Mouse (Mus musculus): ENCODE measurements around the gene Slc38a10. TPM values are rescaled to one million over a fixed set of nuclear protein-coding genes. Genes with fewer than 3 reads are reported as not detected.

The Slc38a10 gene
- polyA plus RNA-seq, 2 experiments, result 71.9 to 92.3 TPM

DNA sequence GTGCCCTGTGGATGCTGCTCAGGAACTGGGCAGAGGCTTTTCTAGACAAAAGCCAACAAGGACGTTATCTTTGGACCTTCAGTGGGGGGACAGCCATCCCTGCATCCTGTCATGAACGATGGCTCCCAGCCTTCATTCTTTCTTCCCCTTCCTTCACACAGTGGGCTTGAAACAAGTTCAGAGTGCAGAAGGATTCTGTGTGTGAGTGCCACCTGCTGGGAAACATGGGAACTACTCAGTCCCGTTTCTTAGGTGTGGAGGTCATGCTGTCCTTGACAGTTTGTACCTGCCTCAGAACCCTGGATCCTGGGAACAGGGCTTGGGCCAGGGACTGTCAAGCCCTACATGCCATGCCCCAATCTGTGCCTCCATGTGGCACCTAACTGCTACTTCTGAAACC, 50.1 kb downstream of the Slc38a10 start:
- Histone ChIP-seq H3K4me2 (replicated peaks; ENCODE audit: low read depth, low read length, severe bottlenecking) (no peak overlapping the region), H3K4me3 (replicated peaks; ENCODE audit: low read length) (no peak overlapping the region), H3K27ac (replicated peaks; ENCODE audit: low read depth, low read length) (no peak overlapping the region), H3K27me3 (ENCODE audit: control insufficient read depth, insufficient read depth, low read length) (no peaks in the 10 kb centered on the region), H3K36me3 (ENCODE audit: control insufficient read depth, insufficient read depth, low read length) (peaks cover 37% of the 10 kb centered on the region), H3K9me3 (ENCODE audit: control insufficient read depth, low read length) (no peaks in the 10 kb centered on the region), H3K9ac (ENCODE audit: low read depth, low read length, severe bottlenecking) (no peak overlapping the region), H3K4me1 (ENCODE audit: control insufficient read depth, insufficient read depth, low read length) (peaks cover 7% of the 10 kb centered on the region)
- ATAC-seq (ENCODE audit: low FRiP score, low read depth) (no peak), DNase-seq (ENCODE audit: low spot score) (peak; percentile 80)
- WGBS, result 4% methylated on average over 3 of the region's 3 CpGs
- TF ChIP-seq POLR2A (IDR thresholded peaks at IDR 0.05; ENCODE audit: borderline replicate concordance, extremely low read depth, insufficient read depth, insufficient read length), result 0 out of 2 replicates have a peak, but pooled peaks have one; percentile 27

DNA sequence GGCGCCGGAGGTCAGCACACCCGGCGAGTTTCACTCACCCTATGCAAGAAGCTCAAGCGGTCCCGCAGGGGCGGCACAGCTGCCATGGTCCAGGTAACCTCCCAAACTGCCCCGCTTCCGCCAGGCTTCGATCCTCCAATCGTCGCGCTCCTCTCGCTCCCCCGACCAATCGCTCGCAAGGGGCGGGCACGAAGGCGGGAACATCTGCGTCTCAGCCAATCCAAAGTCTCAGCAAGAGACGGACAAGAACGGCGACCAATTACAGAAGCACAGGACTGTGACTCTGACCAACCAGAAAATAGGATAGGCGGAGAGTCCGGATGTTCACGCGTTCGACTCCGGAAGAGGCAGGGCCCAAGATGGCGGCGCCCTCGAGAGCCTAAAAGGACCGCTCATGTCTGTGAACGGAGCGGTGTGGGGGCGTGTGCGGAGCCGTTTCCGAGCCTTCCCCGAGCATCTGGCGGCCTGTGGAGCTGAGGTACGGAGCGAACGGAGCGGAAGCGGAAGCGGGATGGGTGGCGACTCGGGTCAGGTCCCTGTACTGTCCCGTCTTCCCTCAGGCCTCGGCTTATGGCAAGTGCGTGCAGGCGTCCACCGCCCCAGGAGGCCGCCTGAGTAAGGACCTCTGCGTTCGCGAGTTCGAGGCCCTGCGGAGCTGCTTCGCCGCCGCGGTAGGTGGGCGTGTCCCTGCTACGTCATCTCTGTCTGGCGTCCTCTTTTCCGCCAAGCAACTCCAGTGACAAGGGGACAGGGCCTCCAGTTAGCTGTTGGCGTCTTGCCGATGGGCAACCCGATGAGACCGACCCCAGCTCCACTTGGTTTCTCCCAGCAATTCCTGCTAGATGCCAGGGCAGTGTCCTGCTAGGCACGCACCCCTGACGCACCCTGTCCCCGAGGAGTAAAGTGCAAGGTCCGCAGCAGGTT, 52.3 kb downstream of the Slc38a10 start, which contains the start of the genes Tepsin and Ndufaf8:
TSS of gene Tepsin (minus strand) at position 144 of the 924 bp plus-strand sequence.
TSS of gene Ndufaf8 (plus strand) at position 341 of the 924 bp plus-strand sequence.
- TF ChIP-seq POLR2A (IDR thresholded peaks at IDR 0.05; ENCODE audit: borderline replicate concordance, extremely low read depth, insufficient read depth, insufficient read length), result 0 out of 2 replicates have a peak, but pooled peaks have one; percentile 0
- Histone ChIP-seq H3K36me3 (ENCODE audit: control insufficient read depth, insufficient read depth, low read length) (peaks cover 33% of the 10 kb centered on the region), H3K4me2 (replicated peaks; ENCODE audit: low read depth, low read length, severe bottlenecking) (peak within 1 kb of the TSS; percentile 93), H3K27me3 (ENCODE audit: control insufficient read depth, insufficient read depth, low read length) (no peaks in the 10 kb centered on the region), H3K27ac (replicated peaks; ENCODE audit: low read depth, low read length) (peak within 1 kb of the TSS; percentile 92), H3K4me3 (replicated peaks; ENCODE audit: low read length) (peak within 1 kb of the TSS; percentile 82), H3K4me1 (ENCODE audit: control insufficient read depth, insufficient read depth, low read length) (peaks cover 7% of the 10 kb centered on the region), H3K9me3 (ENCODE audit: control insufficient read depth, low read length) (no peaks in the 10 kb centered on the region), H3K9ac (ENCODE audit: low read depth, low read length, severe bottlenecking) (peak within 1 kb of the TSS; percentile 80)
- under 1% methylated on average over 65 of the region's 77 CpGs for WGBS
- ATAC-seq (ENCODE audit: low FRiP score, low read depth) (peak; percentile 99), DNase-seq (ENCODE audit: low spot score) (peak; percentile 95)

DNA sequence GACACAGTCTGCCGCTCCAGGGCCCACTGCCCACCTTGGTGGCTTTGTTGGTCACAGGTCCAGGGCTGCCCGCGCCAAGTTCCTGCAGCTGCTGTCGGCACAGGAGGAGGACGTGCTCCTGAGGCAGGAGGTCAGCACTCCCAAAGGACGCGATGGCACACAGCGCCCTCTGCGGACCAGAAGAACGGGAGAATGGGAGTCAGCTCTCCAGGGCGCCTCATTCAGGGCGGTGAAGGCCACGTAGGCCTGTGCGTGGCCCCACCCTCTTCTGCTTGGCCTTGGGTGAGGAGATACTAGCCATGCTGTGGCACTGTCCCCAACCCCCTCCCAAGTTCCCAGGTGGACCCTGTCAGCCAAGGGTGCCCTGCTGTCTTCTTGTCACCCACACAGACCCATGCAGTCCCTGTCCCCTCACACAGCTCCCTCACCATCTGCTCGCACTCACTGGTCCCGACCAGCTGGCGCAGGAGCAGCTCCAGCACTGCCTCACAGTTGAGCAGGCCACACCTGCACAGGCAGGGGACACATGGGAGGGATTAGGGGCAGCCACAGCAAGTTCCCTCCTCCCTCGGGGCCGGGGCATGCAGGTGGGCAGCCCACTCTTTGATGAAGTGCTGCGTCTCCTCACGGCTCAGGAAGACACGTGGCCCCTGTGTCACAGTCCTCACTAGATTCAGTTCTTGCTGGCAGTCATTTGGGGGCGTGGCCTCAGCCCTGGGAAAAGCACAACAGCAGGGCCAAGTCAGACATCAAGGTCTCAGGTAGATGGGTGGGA, 58.1 kb downstream of the Slc38a10 start:
- no peak for DNase-seq (ENCODE audit: low spot score)
- 73% methylated on average over 23 of the region's 23 CpGs for WGBS
- Histone ChIP-seq H3K4me3 (replicated peaks; ENCODE audit: low read length) (no peak overlapping the region), H3K9ac (ENCODE audit: low read depth, low read length, severe bottlenecking) (no peak overlapping the region), H3K36me3 (ENCODE audit: control insufficient read depth, insufficient read depth, low read length) (peaks cover 57% of the 10 kb centered on the region), H3K4me2 (replicated peaks; ENCODE audit: low read depth, low read length, severe bottlenecking) (no peak overlapping the region), H3K27me3 (ENCODE audit: control insufficient read depth, insufficient read depth, low read length) (no peaks in the 10 kb centered on the region), H3K9me3 (ENCODE audit: control insufficient read depth, low read length) (no peaks in the 10 kb centered on the region), H3K27ac (replicated peaks; ENCODE audit: low read depth, low read length) (no peak overlapping the region), H3K4me1 (ENCODE audit: control insufficient read depth, insufficient read depth, low read length) (peaks cover 7% of the 10 kb centered on the region)
- no peak for TF ChIP-seq POLR2A (IDR thresholded peaks at IDR 0.05; ENCODE audit: borderline replicate concordance, extremely low read depth, insufficient read depth, insufficient read length)
- no peak for ATAC-seq (ENCODE audit: low FRiP score, low read depth)

DNA sequence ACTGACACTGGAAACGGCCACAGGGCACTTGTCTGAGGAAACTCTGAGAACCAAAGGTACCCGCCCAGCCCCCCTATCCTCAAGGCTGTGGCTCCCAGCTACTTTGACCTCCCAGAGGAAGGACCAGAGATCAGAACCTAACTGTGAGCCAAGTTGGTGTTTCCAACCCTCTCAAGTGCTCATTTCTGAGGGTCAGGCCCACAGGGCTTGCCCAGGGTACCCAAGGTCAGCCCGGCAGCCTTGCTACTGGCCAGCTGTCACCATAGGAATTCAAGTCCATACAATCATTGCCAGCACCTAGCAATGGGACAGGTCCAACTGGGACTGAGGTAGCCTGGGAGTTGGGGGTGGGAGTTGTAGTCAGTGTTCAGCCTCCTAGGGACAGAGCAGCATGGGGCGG, 60.5 kb downstream of the Slc38a10 start:
- Histone ChIP-seq H3K4me1 (ENCODE audit: control insufficient read depth, insufficient read depth, low read length) (peaks cover 5% of the 10 kb centered on the region), H3K9ac (ENCODE audit: low read depth, low read length, severe bottlenecking) (no peak overlapping the region), H3K27ac (replicated peaks; ENCODE audit: low read depth, low read length) (no peak overlapping the region), H3K36me3 (ENCODE audit: control insufficient read depth, insufficient read depth, low read length) (peaks cover 44% of the 10 kb centered on the region), H3K4me3 (replicated peaks; ENCODE audit: low read length) (no peak overlapping the region), H3K4me2 (replicated peaks; ENCODE audit: low read depth, low read length, severe bottlenecking) (no peak overlapping the region), H3K27me3 (ENCODE audit: control insufficient read depth, insufficient read depth, low read length) (no peaks in the 10 kb centered on the region), H3K9me3 (ENCODE audit: control insufficient read depth, low read length) (no peaks in the 10 kb centered on the region)
- 94% methylated on average over 4 of the region's 4 CpGs for WGBS
- ATAC-seq (ENCODE audit: low FRiP score, low read depth), result no peak
- DNase-seq (ENCODE audit: low spot score), result no peak
- TF ChIP-seq POLR2A (IDR thresholded peaks at IDR 0.05; ENCODE audit: borderline replicate concordance, extremely low read depth, insufficient read depth, insufficient read length), result no peak

DNA sequence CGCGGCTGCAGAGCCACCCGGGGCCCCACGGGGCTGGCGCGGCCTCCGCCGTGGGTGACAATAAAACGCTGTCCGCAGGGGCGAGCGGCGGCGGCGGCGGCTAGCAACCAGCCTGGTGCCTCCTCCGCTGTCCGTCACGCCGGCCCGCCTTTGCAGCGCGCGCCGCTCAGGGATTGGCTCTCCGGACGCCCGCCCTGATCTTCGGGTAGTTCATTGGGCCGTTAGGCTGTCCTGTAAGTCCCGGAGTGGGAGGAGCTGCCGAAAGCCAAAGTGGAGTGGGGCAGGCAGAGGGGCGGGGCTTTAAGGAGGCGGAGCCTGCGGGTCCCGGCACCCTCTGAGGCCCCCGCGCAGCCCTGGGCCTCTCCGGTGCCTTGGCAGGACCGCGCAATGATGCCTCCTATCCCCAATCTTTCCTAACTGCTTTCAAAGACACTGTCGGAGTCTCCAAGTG, 64.4 kb downstream of the Slc38a10 start, which contains the start of gene Cep131:
TSS of gene Cep131 (minus strand) at position 126 of the 451 bp plus-strand sequence.
- Histone ChIP-seq H3K27me3 (ENCODE audit: control insufficient read depth, insufficient read depth, low read length) (no peaks in the 10 kb centered on the region), H3K9ac (ENCODE audit: low read depth, low read length, severe bottlenecking) (peak within 1 kb of the TSS; percentile 88), H3K9me3 (ENCODE audit: control insufficient read depth, low read length) (no peaks in the 10 kb centered on the region), H3K4me3 (replicated peaks; ENCODE audit: low read length) (peak within 1 kb of the TSS; percentile 94), H3K4me2 (replicated peaks; ENCODE audit: low read depth, low read length, severe bottlenecking) (peak within 1 kb of the TSS; percentile 95), H3K27ac (replicated peaks; ENCODE audit: low read depth, low read length) (peak within 1 kb of the TSS; percentile 52; the same call in 1 of the 2 replicates), H3K36me3 (ENCODE audit: control insufficient read depth, insufficient read depth, low read length) (peaks cover 33% of the 10 kb centered on the region), H3K4me1 (ENCODE audit: control insufficient read depth, insufficient read depth, low read length) (peaks cover 11% of the 10 kb centered on the region)
- DNase-seq (ENCODE audit: low spot score), result peak; percentile 97
- ATAC-seq (ENCODE audit: low FRiP score, low read depth), result peak; percentile 98
- TF ChIP-seq POLR2A (IDR thresholded peaks at IDR 0.05; ENCODE audit: borderline replicate concordance, extremely low read depth, insufficient read depth, insufficient read length), result no peak
- under 1% methylated on average over 37 of the region's 42 CpGs for WGBS

Measured in limb, embryonic 14.5 days (tissue).